Mouse (Mus musculus) heart, postnatal 0 days (tissue): ENCODE results near the gene Twsg1.

Experiments
- CTCF ChIP-seq: IDR thresholded peaks from 2 replicates; pipeline ENCODE4 v1.5.1; 2016; ENCODE audit warnings: antibody characterized with exemption, control low read depth, low read depth
- EP300 ChIP-seq: IDR thresholded peaks from 2 replicates; pipeline ENCODE4 v1.6.1; 2016; ENCODE audit warnings: antibody characterized with exemption, low read depth

GRCm38 (mm10) chr17:65873156-65873555, 77.9 kb downstream of the Twsg1 start:
- TF ChIP-seq CTCF (no peak), EP300 (no peak)
